21 mouse cellular contexts compared by ENCODE assay signal in the genomic region with DNA sequence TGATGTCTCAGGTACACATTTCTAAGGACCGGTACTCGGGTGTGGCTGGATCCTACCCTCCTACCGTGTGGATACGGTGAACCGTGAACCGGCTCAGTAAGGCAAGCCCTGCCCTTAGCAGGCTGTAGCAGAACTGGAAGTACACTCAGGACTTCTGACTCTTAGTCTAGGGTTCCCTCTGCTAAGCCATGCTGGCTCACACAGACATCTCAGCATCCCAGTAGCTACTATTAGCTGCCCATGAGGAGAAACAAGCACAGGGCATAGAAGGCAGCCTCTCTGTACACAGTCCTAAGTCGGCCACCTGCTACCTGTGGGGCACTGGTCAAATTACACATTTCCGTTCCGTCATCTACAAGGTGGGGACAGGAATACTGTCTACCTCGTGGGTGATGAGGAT.
DNase-seq lines count a peak whose midpoint lies in the region; ATAC-seq and TF ChIP-seq lines count a peak whose summit lies in the region.
"Had no signal": no experiment of that assay in that cellular context is flagged by ENCODE, and none has a peak within 500 bp of the region (broad histone marks: within the 10 kb centered on the region; RNA-seq: fewer than 3 reads in every experiment).

No protein-coding gene starts in this region.

- intact Hi-C loops in heart, adult 2 months (cut with DNase I) = no loop called here

- peak; percentile 68 for DNase-seq in heart, adult 11 months
- DNase-seq in heart, adult 2 months = no peak
- DNase-seq in midbrain, embryonic 11.5 days (ENCODE audit: low spot score, missing footprints) = no peak
- no peak for DNase-seq in cerebellum, adult 18-20 months
- DNase-seq: adrenal gland, postnatal 25 days; B cell, adult 2 months; cerebellum, adult 2 months; heart, postnatal 4 days; kidney, adult 18-20 months; kidney, postnatal 25 days; right cerebral cortex, postnatal 14 days had no signal

- H3K27me3 ChIP-seq in heart, adult 2 months (ENCODE audit: control insufficient read depth, insufficient read depth, low read length) = no peaks in the 10 kb centered on the region
- peaks cover 11% of the 10 kb centered on the region; the same call in 1 of the 2 replicates for H3K27me3 ChIP-seq in midbrain, embryonic 13.5 days
- no peaks in the 10 kb centered on the region for H3K27me3 ChIP-seq in midbrain, embryonic 11.5 days (ENCODE audit: control insufficient read depth, insufficient read depth, low read length)
- H3K27me3 ChIP-seq: forebrain, embryonic 13.5 days; heart, embryonic 12.5 days; kidney, embryonic 15.5 days; limb, embryonic 12.5 days; lung, embryonic 15.5 days; neural tube, embryonic 12.5 days; stomach, embryonic 15.5 days had no signal

- TF ChIP-seq EP300 in heart, adult 2 months (IDR thresholded peaks at IDR 0.05; ENCODE audit: insufficient read depth, low read depth, low read length) = no peak

- TF ChIP-seq POLR2A in heart, adult 2 months (IDR thresholded peaks at IDR 0.05; ENCODE audit: insufficient read depth, low read depth, low read length) = no peak

- H3K9ac ChIP-seq in heart, adult 2 months (ENCODE audit: low read depth, low read length) = no peak overlapping the region
- H3K9ac ChIP-seq in midbrain, embryonic 13.5 days (replicated peaks) = no peak overlapping the region
- no peak overlapping the region for H3K9ac ChIP-seq in midbrain, embryonic 11.5 days (ENCODE audit: low read length)
- H3K9ac ChIP-seq: forebrain, embryonic 13.5 days; heart, embryonic 12.5 days; kidney, embryonic 15.5 days; limb, embryonic 12.5 days; lung, embryonic 15.5 days; neural tube, embryonic 12.5 days; stomach, embryonic 15.5 days had no signal

- no peak for TF ChIP-seq CTCF in heart, adult 2 months (IDR thresholded peaks at IDR 0.05)

- peaks cover 11% of the 10 kb centered on the region for H3K36me3 ChIP-seq in heart, adult 2 months (ENCODE audit: control insufficient read depth, insufficient read depth, low read length)
- H3K36me3 ChIP-seq in midbrain, embryonic 13.5 days = peaks cover 7% of the 10 kb centered on the region
- H3K36me3 ChIP-seq in midbrain, embryonic 11.5 days (ENCODE audit: control insufficient read depth, insufficient read depth, low read length) = no peaks in the 10 kb centered on the region; the same call in 1 of the 2 replicates

- H3K4me3 ChIP-seq in heart, adult 2 months = no peak overlapping the region
- H3K4me3 ChIP-seq in midbrain, embryonic 13.5 days (replicated peaks) = no peak overlapping the region
- H3K4me3 ChIP-seq in midbrain, embryonic 11.5 days (ENCODE audit: low read depth, low read length) = no peak overlapping the region
- H3K4me3 ChIP-seq: forebrain, embryonic 13.5 days; heart, embryonic 12.5 days; kidney, embryonic 15.5 days; left cerebral cortex, adult 2 months; limb, embryonic 12.5 days; lung, embryonic 15.5 days; neural tube, embryonic 12.5 days; stomach, embryonic 15.5 days had no signal

- peaks cover 3% of the 10 kb centered on the region for H3K4me1 ChIP-seq in heart, adult 2 months (ENCODE audit: control insufficient read depth, insufficient read depth, low read length)
- H3K4me1 ChIP-seq in midbrain, embryonic 13.5 days (replicated peaks) = peaks cover 26% of the 10 kb centered on the region
- H3K4me1 ChIP-seq in midbrain, embryonic 11.5 days (ENCODE audit: control insufficient read depth, insufficient read depth, low read length) = peaks cover 22% of the 10 kb centered on the region
- H3K4me1 ChIP-seq: forebrain, embryonic 13.5 days; limb, embryonic 12.5 days; lung, embryonic 15.5 days; stomach, embryonic 15.5 days had no signal

- 95% methylated on average over 10 of the region's 10 CpGs for WGBS in heart, adult 2 months
- 66% methylated on average over 10 of the region's 10 CpGs for WGBS in midbrain, embryonic 13.5 days
- 67% methylated on average over 10 of the region's 10 CpGs for WGBS in midbrain, embryonic 11.5 days

- peak; percentile 26; the same call in 1 of the 2 replicates for ATAC-seq in midbrain, embryonic 13.5 days
- ATAC-seq in midbrain, embryonic 11.5 days (ENCODE audit: low FRiP score) = no peak
- peak; percentile 27; the same call in 1 of the 2 replicates for ATAC-seq in monocyte, adult 5-6 weeks (replicated peaks; ENCODE audit: insufficient number of reproducible peaks, low FRiP score, low TSS enrichment, poor library complexity, severe bottlenecking)

- H3K9me3 ChIP-seq in midbrain, embryonic 13.5 days = peaks cover 6% of the 10 kb centered on the region
- H3K9me3 ChIP-seq in midbrain, embryonic 11.5 days (ENCODE audit: control insufficient read depth, low read length) = no peaks in the 10 kb centered on the region
- H3K9me3 ChIP-seq: forebrain, embryonic 13.5 days; kidney, embryonic 15.5 days; lung, embryonic 15.5 days; neural tube, embryonic 12.5 days; stomach, embryonic 15.5 days had no signal

- H3K27ac ChIP-seq in heart, adult 2 months = no peak overlapping the region
- no peak overlapping the region for H3K27ac ChIP-seq in midbrain, embryonic 13.5 days
- H3K27ac ChIP-seq in midbrain, embryonic 11.5 days (ENCODE audit: low read depth, low read length) = no peak overlapping the region
- H3K27ac ChIP-seq: forebrain, embryonic 13.5 days; kidney, embryonic 15.5 days; left cerebral cortex, adult 2 months; limb, embryonic 12.5 days; lung, embryonic 15.5 days; neural tube, embryonic 12.5 days; stomach, embryonic 15.5 days had no signal

- H3K79me2 ChIP-seq in heart, adult 2 months (replicated peaks; ENCODE audit: control insufficient read depth, insufficient read depth, low read length) = no peaks in the 10 kb centered on the region

- no peak overlapping the region for H3K4me2 ChIP-seq in midbrain, embryonic 13.5 days (replicated peaks)
- no peak overlapping the region for H3K4me2 ChIP-seq in midbrain, embryonic 11.5 days
- H3K4me2 ChIP-seq: forebrain, embryonic 13.5 days; heart, embryonic 12.5 days; kidney, embryonic 15.5 days; limb, embryonic 12.5 days; lung, embryonic 15.5 days; neural tube, embryonic 12.5 days; stomach, embryonic 15.5 days had no signal
